Comparison of ENCODE assay signal across 18 mouse cellular contexts in genomic region chr8:123758935-123759334, GRCm38 (mm10).
"Had no signal": no experiment of that assay in that cellular context is flagged by ENCODE, and none has a peak within 500 bp of the region (broad histone marks: within the 10 kb centered on the region; RNA-seq: fewer than 3 reads in every experiment).

No protein-coding gene starts in this region.

- H3K27me3 ChIP-seq: neural tube, embryonic 13.5 days; neural tube, embryonic 15.5 days; stomach, embryonic 15.5 days had no signal

- H3K4me2 ChIP-seq: stomach, embryonic 15.5 days had no signal

- H3K36me3 ChIP-seq: midbrain, embryonic 13.5 days; neural tube, embryonic 13.5 days; neural tube, embryonic 15.5 days; stomach, embryonic 15.5 days had no signal

- H3K27ac ChIP-seq: midbrain, embryonic 13.5 days; neural tube, embryonic 15.5 days; stomach, embryonic 15.5 days; stomach, postnatal 0 days had no signal

- H3K9me3 ChIP-seq: midbrain, embryonic 13.5 days; neural tube, embryonic 13.5 days; neural tube, embryonic 15.5 days; stomach, embryonic 15.5 days had no signal

- H3K9ac ChIP-seq: lung, embryonic 14.5 days; midbrain, embryonic 13.5 days; neural tube, embryonic 13.5 days; neural tube, embryonic 15.5 days; stomach, embryonic 15.5 days had no signal

- H3K4me3 ChIP-seq: midbrain, embryonic 13.5 days; myocyte; neural tube, embryonic 13.5 days; neural tube, embryonic 15.5 days; stomach, embryonic 15.5 days had no signal

- ATAC-seq: midbrain, embryonic 13.5 days; midbrain, embryonic 16.5 days had no signal

- DNase-seq: lung, adult 18-20 months; lung, embryonic 14.5 days; lung, postnatal 10 days; lung, postnatal 4 days; retina, postnatal 1 day; right cerebral cortex, adult 18-20 months; right cerebral cortex, postnatal 25 days; right cerebral cortex, postnatal 4 days; spleen, adult 18-20 months; thymus, adult 2 months; thymus, postnatal 25 days had no signal
